Mouse (Mus musculus) hindbrain, embryonic 11.5 days (tissue): ENCODE measurements around the gene Gm12184. TPM values are rescaled to one million over a fixed set of nuclear protein-coding genes. Genes with fewer than 3 reads are reported as not detected.
A peak's percentile ranks its signal among the peaks of the same experiment; 100 is the strongest.

Experiments used
- ATAC-seq: fragments of 200-750 bp; cut with Nextera tagmentation; 2 replicates; pipeline ENCODE4 v1.8.0; 2017; ENCODE audit warnings: mild to moderate bottlenecking, moderate TSS enrichment, moderate library complexity; ENCODE audit not compliant: low FRiP score
- DNase-seq: peaks from one replicate; pipeline ENCODE4 v3.0.0-alpha.2; 2015; ENCODE audit warnings: low spot score
- H3K27ac ChIP-seq: fragments of 300-500 bp; sonication (generic); 2 replicates; pipeline ENCODE4 v1.5.1; 2014; ENCODE audit warnings: mild to moderate bottlenecking, low read depth, low read length
- H3K27me3 ChIP-seq: fragments of 300-500 bp; sonication (generic); 2 replicates; pipeline ENCODE4 v1.6.1; 2014; ENCODE audit warnings: mild to moderate bottlenecking, low read length, moderate library complexity, mixed read lengths; ENCODE audit not compliant: control insufficient read depth, insufficient read depth
- H3K36me3 ChIP-seq: fragments of 300-500 bp; sonication (generic); 2 replicates; pipeline ENCODE4 v1.6.1; 2014; ENCODE audit warnings: mild to moderate bottlenecking, low read length, moderate library complexity, mixed read lengths; ENCODE audit not compliant: control insufficient read depth, insufficient read depth
- H3K4me1 ChIP-seq: fragments of 300-500 bp; sonication (generic); replicated peaks from 2 replicates; pipeline ENCODE4 v1.6.1; 2014; ENCODE audit warnings: low read length, mixed read lengths; ENCODE audit not compliant: control insufficient read depth, insufficient read depth
- H3K4me2 ChIP-seq: fragments of 300-500 bp; sonication (generic); replicated peaks from 2 replicates; pipeline ENCODE4 v1.6.1; 2014; ENCODE audit warnings: mild to moderate bottlenecking, low read depth, low read length
- H3K4me3 ChIP-seq: fragments of 300-500 bp; sonication (generic); 2 replicates; pipeline ENCODE4 v1.5.1; 2014; ENCODE audit warnings: low read depth, low read length
- H3K9ac ChIP-seq: fragments of 300-500 bp; sonication (generic); 2 replicates; pipeline ENCODE4 v1.6.1; 2014; ENCODE audit warnings: low read depth, low read length
- H3K9me3 ChIP-seq: fragments of 300-500 bp; sonication (generic); 2 replicates; pipeline ENCODE4 v1.6.1; 2016; ENCODE audit warnings: low read length; ENCODE audit not compliant: control insufficient read depth
- WGBS: fragments of 180-500 bp; shearing (Covaris S2); extraction: QIAGEN DNeasy Blood & Tissue Kit; methylation state at CpG from one replicate; pipeline ENCODE4 v1.1.7; 2014; 5-methylcytosine and 5-hydroxymethylcytosine counted together
- polyA plus RNA-seq: library from polyadenylated mRNA; unstranded; fragments of >200 nt; fragmentation: Nextera tagmentation; extraction: Ambion mirVana; gene quantifications from 2 replicates; pipeline ENCODE4 v1.2.1, GENCODE M21; 2014

Gene Gm12184
- polyA plus RNA-seq, 1 experiment from 2014 or later = 5.8 TPM

DNA sequence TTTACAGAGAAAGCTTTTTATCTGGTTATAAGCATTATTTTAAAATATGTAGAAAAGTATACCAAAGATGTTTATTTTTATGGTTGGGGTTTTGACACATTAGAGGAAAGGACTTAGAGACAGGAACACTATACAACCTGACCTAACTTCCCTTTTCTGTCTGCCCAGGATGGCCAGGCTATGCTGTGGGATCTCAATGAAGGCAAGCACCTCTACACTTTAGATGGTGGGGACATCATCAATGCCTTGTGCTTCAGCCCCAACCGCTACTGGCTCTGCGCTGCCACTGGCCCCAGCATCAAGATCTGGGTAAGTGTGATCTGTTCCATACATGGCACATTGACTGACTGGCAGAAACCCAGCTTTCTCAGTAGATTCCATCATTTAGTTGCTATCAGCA, 22.5 kb downstream of the Gm12184 start:
- WGBS = 100% methylated on average over 2 of the region's 2 CpGs

DNA sequence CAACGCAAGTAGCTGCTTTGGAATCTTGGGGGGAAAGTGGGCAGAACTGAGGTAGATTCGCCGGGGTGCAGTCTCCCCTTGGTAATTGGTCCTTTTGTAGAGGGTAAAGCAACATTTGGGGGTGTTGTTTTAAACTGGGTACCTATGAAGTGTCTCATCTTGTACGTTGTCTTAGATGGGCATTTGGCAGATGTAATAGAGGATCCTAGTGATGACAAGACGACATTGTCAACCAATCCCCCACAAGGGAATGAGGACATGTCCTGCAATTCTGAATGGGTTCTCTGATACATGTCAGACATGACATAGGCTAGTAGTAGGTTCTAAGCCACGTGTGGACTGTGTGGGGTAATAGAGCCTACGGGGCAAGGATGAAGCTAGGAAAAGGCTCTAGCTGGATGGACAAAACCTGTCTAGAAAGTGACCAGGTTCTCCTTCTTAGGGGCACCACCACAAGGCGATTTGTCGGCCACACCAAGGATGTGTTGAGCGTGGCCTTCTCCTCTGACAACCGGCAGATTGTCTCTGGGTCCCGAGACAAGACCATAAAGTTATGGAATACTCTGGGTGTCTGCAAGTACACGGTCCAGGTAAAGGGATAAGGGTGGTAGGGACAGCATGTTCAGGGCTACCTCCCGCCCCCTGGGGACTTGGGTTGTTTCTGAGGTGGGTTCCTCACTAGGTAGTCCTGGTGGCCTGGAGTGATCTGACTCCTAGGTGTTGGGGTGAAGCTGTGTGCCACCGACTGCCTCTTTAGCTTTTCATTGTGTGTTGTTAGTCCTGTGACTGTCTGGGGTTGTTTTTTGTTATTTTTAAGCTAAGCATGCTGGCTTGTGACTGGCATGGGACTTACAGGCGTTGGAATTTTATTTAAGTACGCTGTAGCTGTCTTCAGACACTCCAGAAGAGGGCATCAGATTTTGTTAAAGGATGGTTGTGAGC, 24.4 kb downstream of the Gm12184 start:
- Histone ChIP-seq H3K9ac (peak overlapping the region; percentile 87), H3K4me2 (peak overlapping the region; percentile 50), H3K27ac (no peak overlapping the region), H3K4me3 (peak overlapping the region; percentile 71), H3K4me1 (peaks cover 9% of the 10 kb centered on the region), H3K9me3 (no peaks in the 10 kb centered on the region), H3K27me3 (no peaks in the 10 kb centered on the region), H3K36me3 (peaks cover 15% of the 10 kb centered on the region)
- ATAC-seq = no peak
- WGBS = 84% methylated on average over 17 of the region's 17 CpGs
- no peak for DNase-seq

More for the DNA sequence above, 22.5 kb downstream of the Gm12184 start:
- no peak overlapping the region for H3K4me3 ChIP-seq
- H3K9ac ChIP-seq = no peak overlapping the region
- H3K4me1 ChIP-seq = peaks cover 9% of the 10 kb centered on the region
- peaks cover 17% of the 10 kb centered on the region for H3K36me3 ChIP-seq
- no peaks in the 10 kb centered on the region for H3K9me3 ChIP-seq
- no peak overlapping the region for H3K27ac ChIP-seq
- no peak for ATAC-seq
- H3K4me2 ChIP-seq = no peak overlapping the region
- no peaks in the 10 kb centered on the region for H3K27me3 ChIP-seq
- no peak for DNase-seq

DNA sequence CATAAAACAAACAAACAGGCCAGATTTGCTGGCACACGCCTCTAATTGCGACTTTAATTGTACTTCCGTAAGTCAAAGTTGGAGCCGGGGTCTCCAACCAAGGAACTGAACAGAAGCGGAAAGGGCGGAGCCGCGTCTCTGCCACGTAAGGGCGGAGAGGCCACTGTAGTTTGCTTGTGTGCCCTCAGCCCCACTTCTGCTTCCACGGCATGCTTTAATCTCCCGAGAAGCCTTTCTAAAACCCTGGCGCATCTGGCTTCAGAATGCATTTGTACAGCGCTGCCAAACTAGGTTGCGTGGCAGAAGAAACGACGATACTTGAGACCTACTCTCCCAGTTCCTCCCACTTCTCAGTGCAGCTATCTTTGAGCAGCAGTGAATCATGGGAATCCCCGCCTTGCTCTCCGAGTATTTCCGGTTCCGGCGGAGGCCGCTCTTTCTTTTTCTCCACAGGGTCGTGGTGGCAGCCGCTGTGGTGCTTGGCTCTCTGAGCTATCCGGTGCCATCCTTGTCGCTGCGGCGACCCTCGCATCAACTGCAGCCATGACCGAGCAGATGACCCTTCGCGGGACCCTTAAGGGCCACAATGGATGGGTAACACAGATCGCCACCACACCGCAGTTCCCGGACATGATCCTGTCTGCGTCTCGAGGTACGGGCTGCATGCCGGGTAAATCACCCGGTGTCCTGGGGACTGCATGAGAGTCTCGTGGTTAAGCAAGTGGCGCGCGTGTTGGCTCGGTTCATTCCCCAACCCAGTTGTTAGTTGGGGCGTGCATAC, 26.3 kb downstream of the Gm12184 start, which contains the start of gene Rack1:
TSS of gene Rack1 (plus strand) at position 412 of the 781 bp plus-strand sequence.
- H3K4me2 ChIP-seq = peak within 1 kb of the TSS; percentile 50
- peaks cover 9% of the 10 kb centered on the region for H3K4me1 ChIP-seq
- ATAC-seq = peak; percentile 93
- H3K36me3 ChIP-seq = peaks cover 10% of the 10 kb centered on the region; the same call in 1 of the 2 replicates
- under 1% methylated on average over 47 of the region's 47 CpGs for WGBS
- peak within 1 kb of the TSS; percentile 71 for H3K4me3 ChIP-seq
- peak within 1 kb of the TSS; percentile 89 for H3K27ac ChIP-seq
- DNase-seq = peak; percentile 90
- H3K9ac ChIP-seq = peak within 1 kb of the TSS; percentile 87
- H3K9me3 ChIP-seq = no peaks in the 10 kb centered on the region
- no peaks in the 10 kb centered on the region for H3K27me3 ChIP-seq

DNA sequence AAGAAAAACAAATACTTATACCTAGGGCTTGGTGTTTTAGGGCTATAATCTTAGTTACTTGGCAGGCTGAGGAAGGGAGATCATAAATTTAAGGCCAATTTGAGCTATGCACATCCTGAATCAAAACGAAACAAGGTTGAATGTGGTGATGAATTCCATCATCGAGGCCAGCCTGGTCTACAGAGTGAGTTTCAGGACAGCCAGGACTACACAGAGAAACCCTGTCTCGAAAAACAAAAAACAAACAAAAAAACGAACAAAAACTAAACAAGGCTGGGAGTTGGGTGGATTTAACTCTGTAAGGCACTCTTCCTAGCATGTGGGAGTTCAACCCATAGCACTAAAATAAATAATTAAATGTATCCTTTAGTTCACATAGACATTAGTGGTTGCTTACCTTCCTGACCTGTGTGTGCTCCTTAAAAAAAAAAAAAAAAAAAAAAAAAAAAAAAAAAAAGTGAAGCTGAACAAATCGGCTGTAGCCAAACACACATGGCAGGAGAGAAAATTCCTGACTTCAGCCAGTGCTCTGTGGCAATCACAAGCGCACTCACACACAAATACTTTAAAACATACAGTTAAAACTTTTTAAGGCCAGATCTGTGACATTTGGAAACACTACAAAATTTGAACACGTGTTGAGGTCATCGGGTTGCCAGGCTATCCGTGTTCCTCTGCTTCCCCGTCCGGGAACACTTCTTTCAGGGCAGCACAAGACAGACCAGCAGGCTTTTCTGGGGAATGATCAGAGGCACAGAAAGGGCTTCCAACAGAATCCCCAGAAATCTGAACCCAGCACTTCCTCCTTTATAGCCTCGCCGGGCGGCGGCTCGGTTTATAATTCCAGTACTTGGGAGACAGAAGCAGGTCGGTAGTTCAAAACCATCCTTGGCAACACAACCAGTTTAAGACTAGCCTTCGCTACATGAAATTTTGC, 27.2 kb downstream of the Gm12184 start:
- Histone ChIP-seq H3K9ac (peak overlapping the region; percentile 87), H3K9me3 (no peaks in the 10 kb centered on the region), H3K36me3 (peaks cover 8% of the 10 kb centered on the region; the same call in 1 of the 2 replicates), H3K4me3 (peak overlapping the region; percentile 71), H3K4me1 (peaks cover 9% of the 10 kb centered on the region), H3K27me3 (no peaks in the 10 kb centered on the region), H3K27ac (peak overlapping the region; percentile 89), H3K4me2 (peak overlapping the region; percentile 50)
- 9% methylated on average over 18 of the region's 18 CpGs for WGBS
- DNase-seq (no peak), ATAC-seq (peak; percentile 36)

DNA sequence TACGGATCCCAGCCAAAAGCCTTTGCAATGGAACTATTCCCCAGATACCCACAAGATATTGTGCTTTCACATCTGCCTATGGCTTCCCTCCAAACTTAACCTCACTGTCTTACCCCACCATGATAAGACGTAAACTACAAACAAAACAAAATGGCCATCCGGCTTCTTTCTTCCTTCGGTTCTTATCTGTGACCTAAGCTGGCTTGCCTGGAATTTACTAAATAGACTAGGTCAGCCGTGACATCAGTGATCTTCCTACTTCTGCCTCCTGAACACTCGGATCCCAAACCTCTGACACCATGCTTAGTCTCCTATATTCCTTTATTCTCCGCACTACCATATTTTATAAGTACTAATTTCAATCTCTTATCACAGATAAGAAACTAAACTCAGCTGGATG, 28.1 kb downstream of the Gm12184 start:
- DNase-seq (no peak), ATAC-seq (no peak)
- H3K4me2 ChIP-seq = no peak overlapping the region; the same call in 1 of the 2 replicates
- H3K27me3 ChIP-seq = no peaks in the 10 kb centered on the region
- no peak overlapping the region for H3K9ac ChIP-seq
- H3K9me3 ChIP-seq = no peaks in the 10 kb centered on the region
- H3K4me1 ChIP-seq = peaks cover 9% of the 10 kb centered on the region
- H3K27ac ChIP-seq = no peak overlapping the region
- no peak overlapping the region for H3K4me3 ChIP-seq
- 0 out of 2 replicates have a peak, but pooled peaks cover under 1% of the 10 kb centered on the region for H3K36me3 ChIP-seq
- 86% methylated on average over 7 of the region's 7 CpGs for WGBS

DNA sequence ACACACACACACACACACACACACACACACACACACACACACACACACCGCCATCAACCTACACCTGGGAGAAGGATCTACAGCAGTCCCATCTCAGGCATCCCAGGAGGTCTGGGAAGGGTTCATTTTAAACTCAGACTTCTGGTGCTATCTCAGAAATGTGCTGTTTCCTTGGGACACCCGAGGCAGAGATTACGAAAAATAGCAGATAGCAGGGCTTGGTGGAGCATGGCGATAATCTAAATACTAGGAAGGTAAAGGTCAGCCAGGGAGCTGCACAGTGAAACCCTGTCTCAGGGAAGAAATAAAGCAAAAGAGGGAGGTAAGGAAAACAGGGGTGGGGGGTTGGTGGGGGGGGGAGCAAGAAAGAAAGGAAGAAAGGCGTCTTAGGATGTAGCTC, 29.2 kb downstream of the Gm12184 start:
- H3K9ac ChIP-seq = no peak overlapping the region
- WGBS = 82% methylated on average over 5 of the region's 5 CpGs

DNA sequence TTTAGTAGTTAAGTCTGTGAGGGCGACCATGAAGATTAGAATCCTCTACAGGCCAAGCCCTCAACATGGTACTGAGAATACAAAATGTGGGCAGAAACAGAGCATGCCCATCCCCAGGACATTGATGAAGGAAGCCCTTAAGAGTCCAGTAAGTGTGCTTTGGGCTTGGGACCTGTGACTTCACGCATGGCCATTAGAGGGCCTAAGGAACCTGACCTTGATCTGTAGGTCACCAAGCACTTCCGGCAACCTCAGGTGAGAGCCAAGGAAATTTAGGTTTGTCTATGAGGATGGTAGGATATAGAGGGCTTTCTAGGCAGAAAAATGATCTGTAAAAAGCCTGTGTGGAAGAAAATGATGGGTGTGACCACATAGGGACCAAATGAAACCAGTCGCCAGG, 30.2 kb downstream of the Gm12184 start:
- Histone ChIP-seq H3K4me3 (no peak overlapping the region), H3K4me2 (no peak overlapping the region), H3K27ac (no peak overlapping the region), H3K27me3 (no peaks in the 10 kb centered on the region), H3K9me3 (no peaks in the 10 kb centered on the region), H3K36me3 (no peaks in the 10 kb centered on the region), H3K9ac (no peak overlapping the region), H3K4me1 (no peaks in the 10 kb centered on the region)
- ATAC-seq = no peak
- DNase-seq = no peak
- 83% methylated on average over 4 of the region's 4 CpGs for WGBS

More for the DNA sequence above, 29.2 kb downstream of the Gm12184 start:
- H3K27ac ChIP-seq = no peak overlapping the region
- H3K4me2 ChIP-seq = no peak overlapping the region
- ATAC-seq (no peak), DNase-seq (no peak)
- H3K9me3 ChIP-seq = no peaks in the 10 kb centered on the region
- no peaks in the 10 kb centered on the region for H3K27me3 ChIP-seq
- H3K4me3 ChIP-seq = no peak overlapping the region
- no peaks in the 10 kb centered on the region for H3K36me3 ChIP-seq
- peaks cover 8% of the 10 kb centered on the region for H3K4me1 ChIP-seq

DNA sequence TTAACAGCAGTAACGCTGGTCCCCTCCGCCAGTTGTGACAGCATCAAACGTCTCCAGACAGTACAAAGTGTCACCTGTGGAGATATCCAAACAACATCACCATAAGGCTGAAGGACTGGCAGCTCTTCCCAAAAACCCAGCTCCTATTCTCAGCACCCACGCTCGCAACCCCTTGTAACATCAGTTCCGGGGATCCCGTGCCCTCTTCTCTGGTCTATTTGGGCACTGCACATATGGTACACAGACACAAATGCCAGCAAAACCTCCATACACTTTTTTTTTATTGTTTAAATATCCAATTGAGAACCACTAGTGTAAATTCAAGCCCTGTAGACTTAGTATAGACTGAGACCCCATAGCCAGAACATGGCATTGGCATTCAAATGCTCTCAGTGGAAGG, 31.2 kb downstream of the Gm12184 start:
- no peak overlapping the region for H3K27ac ChIP-seq
- H3K4me1 ChIP-seq = no peaks in the 10 kb centered on the region
- no peak overlapping the region for H3K4me2 ChIP-seq
- no peaks in the 10 kb centered on the region for H3K9me3 ChIP-seq
- WGBS = 86% methylated on average over 7 of the region's 7 CpGs
- H3K9ac ChIP-seq = no peak overlapping the region
- no peaks in the 10 kb centered on the region for H3K36me3 ChIP-seq
- DNase-seq (no peak), ATAC-seq (no peak)
- H3K4me3 ChIP-seq = no peak overlapping the region
- H3K27me3 ChIP-seq = no peaks in the 10 kb centered on the region
